In the genomic region with DNA sequence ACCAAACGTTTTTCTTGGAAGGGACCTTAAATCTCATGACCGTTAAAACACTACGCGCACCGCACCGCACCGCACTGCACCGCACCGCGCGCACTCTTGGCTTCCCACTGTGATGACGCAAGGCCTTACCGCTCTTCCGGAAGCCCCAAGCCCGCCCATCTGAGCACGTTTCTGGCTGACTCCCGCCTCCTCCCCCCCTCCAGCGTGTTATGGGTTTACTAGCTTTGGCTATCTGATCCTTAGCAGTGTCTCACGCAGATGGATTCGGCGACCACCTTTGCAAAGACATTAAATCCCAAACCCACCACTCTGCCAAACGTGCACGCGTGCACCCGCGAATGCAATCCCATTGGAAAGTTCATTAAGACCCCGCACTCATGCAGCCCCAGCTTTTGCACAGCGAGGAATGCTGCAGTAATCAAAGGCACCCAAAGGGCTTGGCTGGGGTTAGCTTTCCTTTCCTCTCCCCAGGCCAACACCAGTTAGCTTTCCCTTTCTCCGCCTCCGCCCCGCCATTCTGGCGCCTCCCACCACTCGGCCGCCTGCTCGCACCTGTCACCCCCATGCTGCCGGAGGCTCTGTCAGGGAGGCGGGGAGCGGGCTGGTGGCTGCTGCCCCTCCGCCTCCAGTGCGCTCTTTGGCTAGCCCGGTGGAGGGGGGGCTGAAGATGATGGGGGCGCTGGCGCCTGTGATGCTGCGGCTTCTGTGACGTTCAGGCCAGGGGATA, we compare ENCODE assay signal across 8 mouse cellular contexts. TPM values are rescaled to one million over a fixed set of nuclear protein-coding genes. Genes with fewer than 3 reads are reported as not detected.
DNase-seq lines count a peak whose midpoint lies in the region; ATAC-seq and TF ChIP-seq lines count a peak whose summit lies in the region.
"Had no signal": no experiment of that assay in that cellular context is flagged by ENCODE, and none has a peak within 500 bp of the region (broad histone marks: within the 10 kb centered on the region; RNA-seq: fewer than 3 reads in every experiment).

A gene (minus strand): TSS at position 643 of the 727 bp plus-strand sequence.

- peaks cover 12% of the 10 kb centered on the region for H3K4me1 ChIP-seq in intestine, embryonic 16.5 days (ENCODE audit: control insufficient read depth, insufficient read depth, low read length)
- H3K4me1 ChIP-seq in limb, embryonic 11.5 days (ENCODE audit: control insufficient read depth, insufficient read depth, low read length), result peaks cover 6% of the 10 kb centered on the region
- H3K4me1 ChIP-seq in midbrain, embryonic 10.5 days, result peaks cover 12% of the 10 kb centered on the region
- peaks cover 23% of the 10 kb centered on the region for H3K4me1 ChIP-seq in small intestine, adult 2 months (ENCODE audit: control insufficient read depth, insufficient read depth, insufficient read length, low read length)

- no peaks in the 10 kb centered on the region for H3K9me3 ChIP-seq in intestine, embryonic 16.5 days (ENCODE audit: control insufficient read depth, low read length)
- no peaks in the 10 kb centered on the region for H3K9me3 ChIP-seq in limb, embryonic 11.5 days (ENCODE audit: control insufficient read depth, low read length)
- 0 out of 2 replicates have a peak, but pooled peaks cover 6% of the 10 kb centered on the region for H3K9me3 ChIP-seq in midbrain, embryonic 10.5 days (replicated peaks)

- peak within 1 kb of the TSS; percentile 71 for H3K9ac ChIP-seq in intestine, embryonic 16.5 days (ENCODE audit: low read depth, low read length)
- H3K9ac ChIP-seq in limb, embryonic 11.5 days (ENCODE audit: low read length), result peak within 1 kb of the TSS; percentile 47

- peak; percentile 81 for ATAC-seq in intestine, embryonic 16.5 days
- ATAC-seq in limb, embryonic 11.5 days (ENCODE audit: insufficient number of reproducible peaks, low FRiP score, low TSS enrichment, low read depth), result peak; percentile 78

- H3K27me3 ChIP-seq in intestine, embryonic 16.5 days (replicated peaks; ENCODE audit: control insufficient read depth, insufficient read depth, low read length), result no peaks in the 10 kb centered on the region
- H3K27me3 ChIP-seq in limb, embryonic 11.5 days (ENCODE audit: control insufficient read depth, insufficient read depth, low read length), result no peaks in the 10 kb centered on the region
- H3K27me3 ChIP-seq in midbrain, embryonic 10.5 days (ENCODE audit: low read depth, poor library complexity, severe bottlenecking), result peaks cover 39% of the 10 kb centered on the region
- H3K27me3 ChIP-seq in small intestine, adult 2 months (ENCODE audit: control insufficient read depth, insufficient read depth, low read length), result no peaks in the 10 kb centered on the region

- H3K36me3 ChIP-seq in intestine, embryonic 16.5 days (ENCODE audit: control insufficient read depth, insufficient read depth, low read length), result peaks cover 6% of the 10 kb centered on the region; the same call in 1 of the 2 replicates
- H3K36me3 ChIP-seq in limb, embryonic 11.5 days (ENCODE audit: control insufficient read depth, insufficient read depth, low read length), result no peaks in the 10 kb centered on the region; the same call in 1 of the 2 replicates
- peaks cover 35% of the 10 kb centered on the region for H3K36me3 ChIP-seq in midbrain, embryonic 10.5 days
- peaks cover 8% of the 10 kb centered on the region; the same call in 1 of the 2 replicates for H3K36me3 ChIP-seq in small intestine, adult 2 months (ENCODE audit: control insufficient read depth, insufficient read depth, low read length)

- no peak for TF ChIP-seq CTCF in small intestine, adult 2 months (IDR thresholded peaks at IDR 0.05; ENCODE audit: extremely low read depth, insufficient read length, insufficient replicate concordance, low read depth, low read length)

- peak; percentile 77 for DNase-seq in adrenal gland, postnatal 14 days
- DNase-seq in cerebellum, postnatal 36 days, result peak; percentile 77 to 84
- DNase-seq in gastrocnemius, postnatal 25 days, result peak; percentile 60
- peak; percentile 70 for DNase-seq in limb, embryonic 11.5 days (ENCODE audit: low spot score)
- DNase-seq in midbrain, embryonic 10.5 days (ENCODE audit: low spot score), result peak; percentile 60

- H3K27ac ChIP-seq in intestine, embryonic 16.5 days (ENCODE audit: low read length), result peak within 1 kb of the TSS; percentile 63
- no peak within 1 kb of the TSS for H3K27ac ChIP-seq in limb, embryonic 11.5 days (replicated peaks; ENCODE audit: low read depth, low read length)
- H3K27ac ChIP-seq in midbrain, embryonic 10.5 days (replicated peaks), result peak within 1 kb of the TSS; percentile 73
- peak within 1 kb of the TSS; percentile 46; the same call in 1 of the 2 replicates for H3K27ac ChIP-seq in small intestine, adult 2 months (ENCODE audit: insufficient read depth, low read depth, low read length)

- WGBS in intestine, embryonic 16.5 days, result under 1% methylated on average over 45 of the region's 45 CpGs
- WGBS in limb, embryonic 11.5 days, result 2% methylated on average over 45 of the region's 45 CpGs
- 1% methylated on average over 45 of the region's 45 CpGs for WGBS in midbrain, embryonic 10.5 days
- 1% methylated on average over 45 of the region's 45 CpGs for WGBS in small intestine, adult 2 months

- H3K4me3 ChIP-seq in intestine, embryonic 16.5 days (ENCODE audit: low read length), result peak within 1 kb of the TSS; percentile 57
- peak within 1 kb of the TSS; percentile 37 for H3K4me3 ChIP-seq in limb, embryonic 11.5 days (ENCODE audit: low read depth, low read length)
- H3K4me3 ChIP-seq in midbrain, embryonic 10.5 days, result peak within 1 kb of the TSS; percentile 62
- peak within 1 kb of the TSS; percentile 70 for H3K4me3 ChIP-seq in small intestine, adult 2 months (ENCODE audit: low read depth, low read length)

- TF ChIP-seq POLR2A in small intestine, adult 2 months (IDR thresholded peaks at IDR 0.05; ENCODE audit: low read depth, low read length), result 0 out of 2 replicates have a peak, but pooled peaks have one; percentile 17

- H3K4me2 ChIP-seq in intestine, embryonic 16.5 days (ENCODE audit: low read depth, low read length), result peak within 1 kb of the TSS; percentile 97
- H3K4me2 ChIP-seq in limb, embryonic 11.5 days (ENCODE audit: low read depth, severe bottlenecking), result peak within 1 kb of the TSS; percentile 89

RNA-seq across cellular contexts. Expression of the gene that starts here (rescaled TPM):
- not detected in 2 replicates for total RNA-seq in adrenal gland, postnatal 14 days (2021)
- total RNA-seq in gastrocnemius, postnatal 25 days (2021), result not detected
- not detected in 2 replicates for polyA plus RNA-seq in intestine, embryonic 16.5 days (2015; fragmentation: Nextera tagmentation; extraction: Ambion mirVana)
- polyA plus RNA-seq in limb, embryonic 11.5 days (2014; fragmentation: Nextera tagmentation; extraction: Ambion mirVana), result not detected in 2 replicates
- not detected in 2 replicates for polyA plus RNA-seq in midbrain, embryonic 10.5 days (2016; fragmentation: Nextera tagmentation; extraction: Ambion mirVana)
- polyA plus RNA-seq in small intestine, adult 2 months (2012; rRNA removed), result not detected in 2 replicates
- polyA plus RNA-seq: large intestine, adult 2 months had no signal

Comparison
In these comparisons a context has a peak if more than half of its experiments do, and no peak if none do; other contexts are left out.
1. Peak in DNase-seq in adrenal gland, postnatal 14 days; RNA of the gene not detected or under 1 TPM.
2. Peak in DNase-seq in gastrocnemius, postnatal 25 days; RNA of the gene not detected or under 1 TPM.
3. Peak in ATAC-seq, H3K4me3 ChIP-seq, H3K27ac ChIP-seq, H3K9ac ChIP-seq and H3K4me2 ChIP-seq in intestine, embryonic 16.5 days; RNA of the gene not detected or under 1 TPM.
4. Peak in DNase-seq, ATAC-seq, H3K4me3 ChIP-seq, H3K9ac ChIP-seq and H3K4me2 ChIP-seq in limb, embryonic 11.5 days; RNA of the gene not detected or under 1 TPM.
5. Peak in DNase-seq, H3K4me3 ChIP-seq and H3K27ac ChIP-seq in midbrain, embryonic 10.5 days; RNA of the gene not detected or under 1 TPM.